Mouse (Mus musculus) G1E (cell line): ENCODE results near the gene Pias4.

Source experiments
- CTCF ChIP-seq: IDR thresholded peaks from 2 replicates; pipeline ENCODE4 v1.5.1; 2012; ENCODE audit warnings: low read depth, low read length, inconsistent platforms, mixed read lengths
- TAL1 ChIP-seq: conservative IDR thresholded peaks from 2 replicates; pipeline ENCODE4 v1.6.1; 2012; ENCODE audit warnings: low read depth, low read length, inconsistent platforms, mixed read lengths

- TF ChIP-seq TAL1 (no peak), CTCF (no peak)
These were observed 25.3 kb upstream of the Pias4 start for GRCm38 (mm10) chr10:81192968-81193501.
